Mouse (Mus musculus) midbrain, postnatal 0 days (tissue): ENCODE results near the gene Myl3. TPM values are rescaled to one million over a fixed set of nuclear protein-coding genes. Genes with fewer than 3 reads are reported as not detected.

Experiments used
- ATAC-seq: fragments of 200-750 bp; cut with Nextera tagmentation; 2 replicates; pipeline ENCODE4 v1.8.0; 2017; ENCODE audit warnings: moderate number of reproducible peaks, mild to moderate bottlenecking, moderate TSS enrichment, moderate library complexity; ENCODE audit not compliant: low FRiP score
- DNase-seq: peaks from one replicate; pipeline ENCODE4 v3.0.0-alpha.2; 2015; ENCODE audit warnings: low spot score
- H3K27ac ChIP-seq: fragments of 300-500 bp; sonication (generic); 2 replicates; pipeline ENCODE4 v1.5.1; 2014; ENCODE audit warnings: low read depth, mild to moderate bottlenecking, low read length, mixed read lengths
- H3K27me3 ChIP-seq: fragments of 300-500 bp; sonication (generic); 2 replicates; pipeline ENCODE4 v1.6.1; 2014; ENCODE audit warnings: low read length, control low read depth, mixed read lengths; ENCODE audit not compliant: insufficient read depth
- H3K36me3 ChIP-seq: fragments of 300-500 bp; sonication (generic); 2 replicates; pipeline ENCODE4 v1.6.1; 2014; ENCODE audit warnings: low read length, control low read depth, mixed read lengths; ENCODE audit not compliant: insufficient read depth
- H3K4me1 ChIP-seq: fragments of 300-500 bp; sonication (generic); 2 replicates; pipeline ENCODE4 v1.6.1; 2014; ENCODE audit warnings: mild to moderate bottlenecking, control low read depth, antibody characterized with exemption, low read length, mixed read lengths; ENCODE audit not compliant: insufficient read depth
- H3K4me2 ChIP-seq: fragments of 300-500 bp; sonication (generic); 2 replicates; pipeline ENCODE4 v1.6.1; 2014; ENCODE audit warnings: low read depth, mild to moderate bottlenecking, low read length, mixed read lengths; ENCODE audit not compliant: poor library complexity, severe bottlenecking
- H3K4me3 ChIP-seq: fragments of 300-500 bp; sonication (generic); 2 replicates; pipeline ENCODE4 v1.5.1; 2014; ENCODE audit warnings: low read depth, mild to moderate bottlenecking, low read length, moderate library complexity
- H3K9ac ChIP-seq: fragments of 300-500 bp; sonication (generic); replicated peaks from 2 replicates; pipeline ENCODE4 v1.6.1; 2014; ENCODE audit warnings: mild to moderate bottlenecking, low read length, moderate library complexity, mixed read lengths; ENCODE audit not compliant: poor library complexity, severe bottlenecking
- H3K9me3 ChIP-seq: fragments of 300-500 bp; sonication (generic); 2 replicates; pipeline ENCODE4 v1.6.1; 2016; ENCODE audit warnings: low read length, control low read depth
- CTCF ChIP-seq: IDR thresholded peaks from 2 replicates; pipeline ENCODE4 v1.5.1; 2016; ENCODE audit warnings: antibody characterized with exemption, mild to moderate bottlenecking
- WGBS: fragments of 180-500 bp; shearing (Covaris S2); extraction: QIAGEN DNeasy Blood & Tissue Kit; methylation state at CpG from one replicate; pipeline ENCODE4 v1.1.7; 2014; 5-methylcytosine and 5-hydroxymethylcytosine counted together
- polyA plus RNA-seq: library from polyadenylated mRNA; unstranded; fragments of >200 nt; fragmentation: Nextera tagmentation; extraction: Ambion mirVana; gene quantifications from 2 replicates; pipeline ENCODE4 v1.2.1, GENCODE M21; 2015
- total RNA-seq: library from RNA; depleted of rRNA; stranded (reverse); fragments of >200 nt; gene quantifications from 2 replicates; pipeline ENCODE4 v1.2.3, GENCODE M21; 2014

The Myl3 gene
- total and polyA plus RNA-seq, 2 experiments from 2014 or later = not detected

- no peak overlapping the region for H3K4me3 ChIP-seq
- H3K4me1 ChIP-seq = no peaks in the 10 kb centered on the region
- no peaks in the 10 kb centered on the region for H3K27me3 ChIP-seq
- DNase-seq = no peak
- WGBS = 93% methylated on average over 3 of the region's 3 CpGs
- no peak overlapping the region for H3K27ac ChIP-seq
- ATAC-seq = no peak
- 0 out of 2 replicates have a peak, but pooled peaks cover 2% of the 10 kb centered on the region for H3K36me3 ChIP-seq
- no peak for TF ChIP-seq CTCF
- H3K4me2 ChIP-seq = no peak overlapping the region
- H3K9me3 ChIP-seq = no peaks in the 10 kb centered on the region
- H3K9ac ChIP-seq = no peak overlapping the region
These were observed 22.9 kb upstream of the Myl3 start for GRCm38 (mm10) chr9:110718810-110719209.

- WGBS = 70% methylated on average over 5 of the region's 5 CpGs
- Histone ChIP-seq H3K4me1 (no peaks in the 10 kb centered on the region), H3K9ac (no peak overlapping the region), H3K36me3 (0 out of 2 replicates have a peak, but pooled peaks cover 2% of the 10 kb centered on the region), H3K27ac (no peak overlapping the region), H3K4me2 (no peak overlapping the region), H3K4me3 (no peak overlapping the region), H3K9me3 (no peaks in the 10 kb centered on the region), H3K27me3 (no peaks in the 10 kb centered on the region)
- DNase-seq (no peak), ATAC-seq (no peak)
- TF ChIP-seq CTCF = no peak
These were observed 21.7 kb upstream of the Myl3 start for GRCm38 (mm10) chr9:110719977-110720376.

GRCm38 (mm10) chr9:110722060-110722459, 19.6 kb upstream of the Myl3 start:
- H3K4me1 ChIP-seq = no peaks in the 10 kb centered on the region; the same call in 1 of the 2 replicates
- no peak overlapping the region for H3K4me2 ChIP-seq
- 79% methylated on average over 10 of the region's 10 CpGs for WGBS
- TF ChIP-seq CTCF = no peak
- no peak overlapping the region for H3K9ac ChIP-seq
- no peaks in the 10 kb centered on the region for H3K9me3 ChIP-seq
- H3K27me3 ChIP-seq = no peaks in the 10 kb centered on the region
- DNase-seq (no peak), ATAC-seq (no peak)
- H3K27ac ChIP-seq = no peak overlapping the region
- H3K36me3 ChIP-seq = 0 out of 2 replicates have a peak, but pooled peaks cover 2% of the 10 kb centered on the region
- no peak overlapping the region for H3K4me3 ChIP-seq

GRCm38 (mm10) chr9:110725721-110726135, 15.9 kb upstream of the Myl3 start:
- ATAC-seq = 0 out of 2 replicates have a peak, but pooled peaks have one; percentile 38
- Histone ChIP-seq H3K27me3 (0 out of 2 replicates have a peak, but pooled peaks cover 5% of the 10 kb centered on the region), H3K9me3 (no peaks in the 10 kb centered on the region), H3K36me3 (no peaks in the 10 kb centered on the region), H3K4me1 (no peaks in the 10 kb centered on the region; the same call in none of the 2 replicates), H3K4me3 (no peak overlapping the region), H3K27ac (no peak overlapping the region), H3K4me2 (peak overlapping the region; percentile 76; the same call in 1 of the 2 replicates), H3K9ac (no peak overlapping the region)
- peak; percentile 61 for DNase-seq
- no peak for TF ChIP-seq CTCF
- WGBS = 14% methylated on average over 9 of the region's 9 CpGs

- no peak overlapping the region for H3K27ac ChIP-seq
These were observed 14.8 kb upstream of the Myl3 start for GRCm38 (mm10) chr9:110726867-110727266.

GRCm38 (mm10) chr9:110729841-110730240, 11.8 kb upstream of the Myl3 start:
- Histone ChIP-seq H3K4me2 (no peak overlapping the region), H3K9me3 (no peaks in the 10 kb centered on the region), H3K4me3 (no peak overlapping the region), H3K27me3 (0 out of 2 replicates have a peak, but pooled peaks cover 5% of the 10 kb centered on the region), H3K27ac (no peak overlapping the region), H3K36me3 (no peaks in the 10 kb centered on the region), H3K9ac (no peak overlapping the region), H3K4me1 (peaks cover 8% of the 10 kb centered on the region)
- ATAC-seq (no peak), DNase-seq (no peak)
- peak; percentile 71 for TF ChIP-seq CTCF
- WGBS = 17% methylated on average over 8 of the region's 8 CpGs

More at GRCm38 (mm10) chr9:110726867-110727266, 14.8 kb upstream of the Myl3 start:
- peak overlapping the region; percentile 52 for H3K9ac ChIP-seq
- peak overlapping the region; percentile 36 for H3K4me3 ChIP-seq
- peak overlapping the region; percentile 76 for H3K4me2 ChIP-seq
- H3K36me3 ChIP-seq = no peaks in the 10 kb centered on the region
- no peak for TF ChIP-seq CTCF
- DNase-seq = peak; percentile 48
- no peaks in the 10 kb centered on the region; the same call in none of the 2 replicates for H3K4me1 ChIP-seq
- 0 out of 2 replicates have a peak, but pooled peaks cover 5% of the 10 kb centered on the region for H3K27me3 ChIP-seq
- H3K9me3 ChIP-seq = no peaks in the 10 kb centered on the region
- WGBS = 18% methylated on average over 23 of the region's 33 CpGs
- 0 out of 2 replicates have a peak, but pooled peaks have one; percentile 18 for ATAC-seq
